Mouse (Mus musculus): ENCODE measurements around the gene Mpped2. TPM values are rescaled to one million over a fixed set of nuclear protein-coding genes. Genes with fewer than 3 reads are reported as not detected.

Gene Mpped2
- total RNA-seq, 2 experiments from 2014 or later = 31.2 to 36.5 TPM

DNA sequence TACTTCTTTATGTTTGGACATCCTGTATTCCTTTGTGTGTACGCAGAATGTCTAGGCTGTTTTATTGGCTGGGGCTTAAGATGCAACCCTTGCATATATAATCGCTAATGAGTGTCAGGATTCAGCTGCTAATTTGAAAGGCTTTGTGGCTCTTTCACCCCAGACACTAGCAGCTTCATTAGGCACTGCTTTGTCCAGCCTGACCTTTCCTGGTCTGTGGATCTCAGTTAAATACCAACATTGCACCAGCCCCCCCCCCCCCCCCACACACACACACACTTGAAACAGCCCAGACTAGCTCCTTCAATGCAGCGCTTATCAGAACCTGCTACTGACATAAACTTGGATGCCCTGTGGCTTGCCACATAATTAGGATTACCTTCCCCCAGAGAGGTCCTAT, 104.8 kb downstream of the Mpped2 start:
- no peak for DNase-seq

DNA sequence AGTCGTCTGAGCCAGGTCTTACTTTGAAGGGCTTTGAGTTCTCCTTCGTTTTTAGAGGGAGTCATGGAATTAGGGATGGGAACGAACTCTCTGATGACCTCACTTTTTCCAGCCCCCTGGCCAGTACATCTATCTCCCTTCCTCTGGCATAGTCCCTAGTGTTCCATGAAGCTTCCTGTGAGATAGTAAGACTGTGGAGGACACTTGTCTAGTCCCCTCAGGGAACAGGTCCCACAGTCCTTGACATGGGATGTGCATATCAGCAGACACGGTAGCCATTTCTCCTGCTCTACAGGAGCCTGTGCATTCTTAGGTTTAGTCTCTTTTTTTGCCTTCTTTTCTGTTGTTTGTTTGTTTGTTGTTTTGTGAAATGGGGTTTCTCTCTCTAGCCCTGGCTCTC, 105.8 kb downstream of the Mpped2 start:
- DNase-seq = no peak

DNA sequence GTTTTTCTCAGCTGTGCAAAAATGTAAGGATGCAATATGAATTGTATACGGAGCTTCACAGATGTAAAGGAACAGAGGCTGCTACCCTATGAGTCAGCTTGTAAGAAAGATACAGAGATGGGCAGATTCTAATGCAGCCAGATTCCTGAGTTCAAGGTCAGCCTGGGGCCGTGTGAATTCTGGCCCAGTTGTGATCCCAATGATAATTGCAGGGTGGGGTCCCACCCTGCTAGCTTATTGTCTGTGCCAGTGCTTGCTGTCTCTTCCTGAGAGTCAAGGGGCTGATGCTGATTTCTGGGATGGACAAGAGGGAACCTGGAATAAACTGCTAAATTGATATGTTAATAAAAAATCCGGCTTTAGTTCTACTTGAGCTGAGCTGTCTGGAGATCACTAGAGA, 122.8 kb downstream of the Mpped2 start:
- DNase-seq = no peak

DNA sequence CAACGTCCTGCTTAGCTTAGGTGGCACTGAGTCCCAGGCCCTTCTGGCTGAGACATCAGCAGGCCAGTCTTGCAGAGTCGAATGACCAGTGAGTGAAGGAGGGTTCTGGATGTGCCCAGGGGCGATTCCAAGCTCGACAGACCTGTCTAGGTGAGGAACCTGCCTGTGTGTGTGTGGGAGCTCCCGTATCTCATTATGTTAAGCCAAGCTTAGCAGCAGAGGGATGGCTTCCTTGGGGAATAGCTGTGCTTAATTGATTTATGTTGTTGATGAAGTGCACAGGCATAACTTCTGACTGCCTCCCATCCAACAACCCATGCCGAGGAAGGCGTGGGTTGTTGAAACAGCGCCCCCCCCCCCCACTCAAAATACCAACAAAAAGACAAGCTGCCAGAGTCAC, 128.2 kb downstream of the Mpped2 start:
- no peak for DNase-seq

DNA sequence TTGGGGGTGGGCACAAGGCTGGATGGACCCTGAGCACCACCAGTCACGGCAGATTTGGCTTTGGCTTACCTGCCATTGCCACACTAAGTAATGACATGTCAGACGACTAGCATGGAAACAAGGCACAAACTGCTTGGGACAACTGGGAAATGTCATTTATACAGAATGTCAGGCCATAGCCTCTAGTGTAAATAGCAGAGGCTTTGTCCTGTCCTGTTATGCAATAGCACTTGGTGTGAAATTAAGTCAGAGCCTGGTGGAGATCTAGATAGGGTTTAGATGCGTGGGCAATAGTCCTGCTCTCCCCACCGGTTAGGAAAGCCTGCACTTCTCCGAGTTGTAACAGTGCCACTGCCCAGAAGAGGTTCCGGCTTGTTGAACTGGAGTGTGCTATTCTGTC, 128.8 kb downstream of the Mpped2 start:
- no peak for DNase-seq

DNA sequence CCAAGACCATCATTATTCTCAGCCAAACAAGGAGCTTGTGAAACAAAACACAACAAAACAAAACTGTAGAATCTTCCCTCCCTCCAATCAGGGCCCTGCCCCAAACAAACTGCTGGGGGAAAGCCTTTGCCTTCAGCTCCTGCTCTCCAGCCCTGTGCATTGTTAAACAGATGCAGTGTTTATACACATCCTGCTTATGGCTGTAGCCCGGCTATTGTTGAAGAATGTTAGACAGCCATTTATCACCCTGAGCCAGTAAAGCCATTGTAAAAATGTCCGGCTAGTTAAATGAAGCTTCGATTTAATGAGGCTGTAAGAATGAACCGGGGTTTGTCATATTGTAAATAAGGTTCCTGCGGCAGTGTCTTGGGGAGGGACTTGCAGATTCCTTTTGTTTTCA, 129.5 kb downstream of the Mpped2 start:
- DNase-seq = no peak

DNA sequence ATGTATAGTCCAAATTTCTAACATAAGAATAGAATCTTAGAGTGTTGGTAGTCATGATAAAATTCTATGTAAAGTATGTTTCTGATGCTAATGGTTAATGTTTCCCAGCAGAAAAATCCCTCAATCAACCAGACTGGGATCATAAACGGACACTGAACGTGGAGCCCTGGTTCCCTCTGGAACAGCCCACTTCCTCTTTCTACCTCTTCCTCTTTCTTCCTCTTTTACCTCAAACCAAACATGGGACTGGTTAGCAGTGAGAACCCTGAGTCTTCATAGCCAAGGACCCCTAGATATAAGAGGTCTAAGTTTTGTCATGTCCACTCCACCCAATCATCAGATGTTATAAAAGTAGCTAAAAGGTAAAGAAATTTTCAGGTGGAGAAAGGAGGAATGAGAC, 132.4 kb downstream of the Mpped2 start:
- DNase-seq = no peak

DNA sequence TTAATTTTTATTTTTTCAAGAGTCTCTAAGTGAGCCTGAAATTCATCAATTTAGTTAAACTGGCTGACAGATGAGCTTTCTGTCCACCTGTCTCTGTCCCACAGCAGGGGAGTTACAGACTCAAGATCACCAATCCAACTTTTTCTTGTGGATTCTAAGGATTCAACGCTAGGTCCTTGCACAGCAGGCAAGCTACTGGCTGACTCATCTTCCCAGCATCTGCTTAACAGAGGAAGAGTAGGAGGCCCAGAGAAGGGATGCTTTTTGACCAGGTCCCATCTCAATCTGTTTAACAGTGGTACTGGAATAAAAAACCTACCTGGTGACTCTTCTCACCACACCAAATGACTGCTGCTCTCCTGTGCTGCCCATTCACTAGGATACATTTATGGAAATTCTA, 133.0 kb downstream of the Mpped2 start:
- DNase-seq = no peak

DNA sequence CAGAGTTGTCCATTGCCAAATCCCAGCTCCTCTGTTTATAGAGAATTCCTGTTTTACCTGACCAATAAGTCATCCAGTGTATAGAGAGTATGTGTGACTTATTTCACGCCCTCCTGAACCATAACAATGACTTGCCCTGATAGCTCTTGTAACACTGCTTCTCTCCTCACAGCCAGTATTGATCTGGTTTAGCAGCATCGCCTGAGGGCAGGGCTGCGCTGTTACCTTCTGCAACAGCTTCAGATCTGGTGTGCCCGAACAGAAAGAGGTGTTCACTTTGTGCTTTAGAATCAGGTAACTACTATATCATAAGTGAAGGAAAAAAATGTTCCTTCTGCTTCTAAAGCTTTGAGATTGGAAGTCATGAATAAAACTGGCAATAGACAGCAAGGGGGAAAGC, 133.7 kb downstream of the Mpped2 start:
- DNase-seq = no peak

DNA sequence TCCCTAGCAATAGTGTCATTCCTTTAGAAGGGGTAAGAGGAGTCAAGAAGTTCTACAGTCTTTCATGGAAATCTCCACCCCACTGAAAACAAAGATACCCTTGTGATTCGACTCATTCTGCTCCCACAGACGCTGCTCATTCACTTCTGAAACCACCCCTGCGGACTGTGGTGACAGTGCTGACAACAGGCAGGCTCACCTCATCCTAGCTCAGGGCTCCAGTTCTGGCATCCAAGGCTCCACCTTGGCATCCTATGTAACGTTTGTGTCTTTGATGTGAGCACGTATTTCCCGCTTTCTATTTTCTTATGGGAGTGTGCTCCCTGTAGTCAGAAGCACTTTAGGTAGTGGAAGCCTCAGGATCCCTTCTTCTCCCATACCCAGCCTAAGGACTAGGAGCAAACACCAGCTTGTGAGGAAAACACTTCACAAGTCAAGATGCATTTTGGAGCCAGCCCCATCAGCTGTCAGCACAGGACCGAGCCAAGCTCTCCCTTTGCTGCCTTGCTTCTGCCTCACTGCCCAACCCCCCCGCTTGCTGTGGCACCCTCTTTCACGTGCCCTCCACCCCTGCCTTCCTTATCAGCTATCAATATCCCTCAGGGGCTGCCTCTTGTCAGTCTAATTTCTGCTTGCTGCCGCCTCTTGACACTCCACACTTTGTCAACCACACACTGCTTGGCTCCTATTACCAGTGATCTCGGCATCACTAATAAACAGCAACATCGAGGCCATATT, 135.7 kb downstream of the Mpped2 start:
- DNase-seq = no peak

DNA sequence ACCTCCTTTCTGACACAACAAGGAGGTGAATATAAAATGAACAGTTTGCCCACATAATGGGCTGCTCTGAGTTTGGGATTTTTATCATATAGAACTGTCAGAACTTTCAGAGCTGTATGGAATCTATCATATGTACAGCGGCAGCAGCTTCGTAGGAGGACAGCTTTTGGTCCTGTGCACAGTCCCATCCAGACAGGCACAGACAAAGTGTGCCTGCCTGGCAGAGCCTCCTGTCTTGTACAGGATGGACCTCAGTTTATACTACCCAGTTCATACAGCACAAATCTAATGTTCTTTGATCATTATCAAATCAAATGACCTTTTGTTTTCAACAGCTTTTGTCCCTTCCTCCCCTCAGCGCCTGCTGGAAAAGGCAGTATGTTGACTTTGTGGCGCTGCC, 136.4 kb downstream of the Mpped2 start:
- DNase-seq = no peak

DNA sequence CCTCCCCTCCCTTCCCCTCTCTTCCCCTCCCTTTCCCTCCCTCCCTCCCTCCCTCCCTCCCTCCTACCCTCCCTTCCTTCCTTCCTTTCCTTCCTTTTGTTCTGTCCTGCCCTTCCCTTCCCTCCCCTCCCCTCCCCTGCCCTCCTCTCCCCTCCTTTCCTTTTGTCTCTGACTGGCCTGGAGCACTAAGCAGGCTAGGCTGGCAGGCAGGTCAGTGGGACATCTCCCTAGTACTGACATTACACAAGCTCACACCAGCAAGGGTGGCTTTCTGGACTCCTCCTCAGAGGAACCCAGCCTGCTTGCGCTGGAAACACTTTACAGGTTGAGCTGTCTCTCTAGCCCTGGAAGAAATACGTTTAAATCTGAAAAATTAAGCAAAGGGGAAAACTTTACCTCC, 139.5 kb downstream of the Mpped2 start:
- no peak for DNase-seq

DNA sequence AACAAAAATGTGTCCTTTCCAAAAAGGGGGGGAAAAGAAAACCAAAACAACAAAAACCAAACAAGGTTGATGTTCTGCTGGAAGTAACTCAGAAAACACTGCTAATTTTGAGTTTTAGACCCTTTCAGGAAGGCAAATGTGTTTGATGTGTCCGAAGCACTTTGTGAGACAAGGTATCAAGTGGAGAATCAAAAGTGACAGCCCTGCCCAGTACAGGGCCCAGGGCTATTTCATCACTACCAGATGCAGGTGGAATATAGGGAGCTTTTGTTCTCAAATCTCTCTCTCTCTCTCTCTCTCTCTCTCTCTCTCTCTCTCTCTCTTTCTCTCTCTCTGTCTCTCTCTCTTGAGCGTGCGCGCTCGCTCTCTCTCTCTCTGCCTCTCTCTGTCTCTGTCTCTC, 140.1 kb downstream of the Mpped2 start:
- DNase-seq = no peak

DNA sequence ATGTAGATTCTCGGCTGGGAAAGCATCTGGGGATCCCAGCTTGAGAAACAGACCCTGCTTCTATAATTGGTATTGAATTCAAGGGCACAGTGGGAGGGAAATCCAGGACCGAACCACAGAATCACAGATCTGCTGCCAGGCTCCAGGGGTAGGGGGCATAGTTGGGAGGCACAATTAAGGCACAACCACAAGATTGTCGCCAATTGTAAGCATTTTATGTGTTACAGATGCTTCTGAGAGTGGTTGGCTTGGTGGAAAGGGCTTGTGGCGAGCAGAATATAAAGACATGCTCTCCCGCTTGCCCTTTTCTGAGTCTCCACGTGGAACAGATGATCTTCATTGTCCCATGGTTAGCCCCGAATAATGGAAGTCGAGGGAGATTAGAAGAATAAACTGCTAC, 142.3 kb downstream of the Mpped2 start:
- no peak for DNase-seq

DNA sequence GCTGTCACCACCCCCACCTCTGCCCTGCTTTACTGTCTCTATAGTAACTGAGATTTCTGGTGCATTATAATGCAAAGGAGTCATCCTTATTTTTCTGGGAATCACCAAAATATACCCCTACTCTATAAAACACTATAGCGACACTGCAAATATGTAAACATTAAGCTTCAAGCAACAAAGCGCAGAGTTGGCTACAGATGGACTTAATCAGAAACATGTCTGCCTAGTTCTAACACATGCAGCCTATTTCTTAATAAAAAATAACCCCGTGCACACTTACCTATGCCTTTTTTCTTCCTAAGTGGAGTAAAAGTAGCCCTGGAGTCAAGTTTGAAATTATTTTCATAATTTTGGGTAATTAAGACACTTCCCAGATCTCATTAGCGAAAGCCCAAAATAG, 144.2 kb downstream of the Mpped2 start:
- DNase-seq = no peak

DNA sequence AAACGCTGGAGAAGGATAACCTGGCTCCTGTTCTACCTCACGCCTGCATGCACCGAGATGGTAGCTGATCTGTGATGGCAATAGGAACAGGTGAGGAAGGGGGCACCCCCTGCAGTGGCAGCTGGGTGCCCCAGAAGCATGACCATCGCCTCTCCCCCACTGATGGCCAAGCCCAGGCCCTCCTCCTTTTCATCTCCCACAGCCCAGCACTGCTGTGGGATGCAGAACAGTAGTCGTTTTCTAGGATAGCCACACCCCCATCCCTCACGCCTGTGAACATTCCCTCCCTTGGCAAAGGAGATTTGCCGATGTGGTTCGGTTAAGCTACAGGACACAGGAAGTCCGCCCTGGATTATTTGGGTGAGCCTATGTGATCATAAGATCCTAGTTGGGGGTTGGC, 151.1 kb downstream of the Mpped2 start:
- no peak for DNase-seq

DNA sequence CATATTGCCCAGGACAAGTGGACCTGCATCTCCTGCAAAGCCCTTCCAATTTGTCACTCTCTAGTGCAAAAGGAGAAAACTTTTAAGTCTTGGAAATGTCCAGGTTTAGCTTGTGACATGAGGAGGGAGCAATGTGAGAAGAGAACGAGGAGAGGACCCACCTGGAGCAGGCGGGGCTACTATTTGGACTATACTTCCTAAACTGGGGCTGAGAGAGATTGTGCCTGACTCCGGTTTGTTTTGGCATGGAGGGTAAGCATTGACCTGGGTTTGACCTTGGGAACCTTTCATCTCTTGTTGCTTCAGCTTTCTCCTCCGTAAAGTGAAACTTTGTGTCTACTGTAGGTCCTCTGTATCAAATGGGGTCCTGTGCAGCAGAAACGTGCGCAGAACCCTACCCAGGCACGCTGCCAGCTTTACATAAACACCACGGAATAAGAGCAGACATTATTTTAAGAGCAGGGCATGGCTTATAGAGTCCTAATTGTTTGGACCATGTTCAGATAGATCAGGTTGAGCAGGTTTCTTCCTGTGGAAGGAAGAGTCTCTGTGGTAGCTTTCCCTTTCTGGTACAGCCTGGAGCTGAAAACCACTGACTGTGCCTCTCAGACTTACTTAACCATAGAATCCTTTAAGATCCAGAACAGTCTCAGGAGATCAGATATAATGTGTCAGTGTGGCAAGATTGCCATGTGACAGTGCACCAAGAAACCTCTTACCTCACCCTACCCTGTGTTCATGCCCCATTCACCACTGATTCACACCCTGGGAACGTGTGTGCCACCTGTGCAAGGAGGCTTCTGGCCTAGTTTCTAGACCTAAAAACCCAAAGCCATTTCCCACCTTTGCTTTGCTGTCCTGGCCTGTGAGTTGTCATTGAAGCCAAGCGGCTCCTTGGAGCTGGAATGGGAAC, 152.0 kb downstream of the Mpped2 start:
- DNase-seq = no peak

DNA sequence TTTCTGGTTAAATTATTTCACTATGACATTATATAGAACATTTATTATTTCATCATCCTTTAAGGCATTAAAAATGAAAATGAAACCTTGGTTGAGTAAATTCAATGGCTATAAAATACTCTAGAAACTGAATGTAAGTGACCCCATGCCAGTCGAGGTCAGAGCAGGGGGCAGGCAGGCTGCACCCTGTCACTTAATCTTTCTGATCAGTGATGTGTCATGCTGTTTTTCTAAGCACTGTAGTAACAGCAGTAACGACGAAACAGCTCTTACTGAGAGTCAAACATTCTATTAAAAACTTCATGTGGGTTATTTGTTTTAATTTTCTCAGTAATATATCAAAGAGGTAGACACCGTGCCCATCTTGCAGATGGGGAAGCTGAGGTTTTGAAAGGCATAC, 153.4 kb downstream of the Mpped2 start:
- no peak for DNase-seq

DNA sequence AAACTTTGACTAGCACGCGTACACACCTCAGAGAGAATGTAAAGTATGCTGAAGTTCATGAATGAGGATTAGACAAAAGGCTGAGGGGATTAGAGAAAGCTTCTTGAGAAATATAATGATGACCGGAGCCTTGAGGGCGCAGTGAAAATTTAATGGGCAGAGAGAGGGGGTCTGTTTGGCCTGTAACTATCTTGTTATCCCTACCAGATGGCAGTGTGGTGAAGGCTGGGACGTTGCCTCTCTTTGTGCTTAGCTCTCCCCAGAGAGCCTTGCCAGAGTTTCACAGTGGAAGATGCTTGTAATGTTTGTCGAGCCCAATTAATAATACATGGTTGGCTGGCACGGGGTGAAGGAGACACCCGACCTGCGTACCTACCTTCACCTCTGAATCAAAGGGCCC, 156.3 kb downstream of the Mpped2 start:
- no peak for DNase-seq

DNA sequence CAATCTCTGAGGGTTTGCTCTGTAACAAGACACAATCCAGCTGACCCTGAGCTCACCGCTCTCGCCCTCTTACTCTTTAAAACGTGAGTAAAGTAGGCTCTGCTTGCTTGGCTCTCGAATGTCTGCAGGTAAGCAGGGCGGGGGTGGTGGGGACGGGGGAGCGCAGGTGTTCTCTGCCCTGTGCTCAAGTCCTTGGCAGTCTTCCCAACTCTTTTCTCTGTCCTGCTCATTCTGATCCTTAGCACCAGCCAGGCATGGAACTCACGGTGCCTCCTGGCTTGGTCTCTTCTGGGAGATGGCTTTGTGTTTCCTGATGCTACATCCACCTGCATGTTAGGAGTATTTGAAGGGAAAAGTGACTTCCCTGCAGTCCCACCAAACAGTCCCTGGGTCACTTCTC, 158.4 kb downstream of the Mpped2 start:
- DNase-seq = no peak

DNA sequence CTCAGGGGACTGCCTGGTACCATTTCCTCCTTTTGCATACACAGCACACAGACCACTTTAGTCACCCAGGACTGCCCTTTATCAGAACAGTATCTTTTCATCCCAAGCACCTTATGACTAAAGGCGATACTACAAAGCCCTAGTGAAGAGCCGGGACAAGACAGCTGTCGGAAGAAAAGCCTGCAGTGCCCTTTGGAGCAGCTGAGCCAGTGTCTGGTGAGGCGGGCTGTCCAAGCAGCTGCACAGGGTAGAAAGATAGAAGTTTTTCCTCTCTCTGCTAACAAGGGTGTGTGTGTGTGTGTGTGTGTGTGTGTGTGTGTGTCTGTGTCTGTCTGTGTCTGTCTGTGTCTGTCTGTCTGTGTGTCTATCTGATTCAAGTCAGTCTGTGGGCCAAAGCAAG, 161.1 kb downstream of the Mpped2 start:
- DNase-seq = no peak

DNA sequence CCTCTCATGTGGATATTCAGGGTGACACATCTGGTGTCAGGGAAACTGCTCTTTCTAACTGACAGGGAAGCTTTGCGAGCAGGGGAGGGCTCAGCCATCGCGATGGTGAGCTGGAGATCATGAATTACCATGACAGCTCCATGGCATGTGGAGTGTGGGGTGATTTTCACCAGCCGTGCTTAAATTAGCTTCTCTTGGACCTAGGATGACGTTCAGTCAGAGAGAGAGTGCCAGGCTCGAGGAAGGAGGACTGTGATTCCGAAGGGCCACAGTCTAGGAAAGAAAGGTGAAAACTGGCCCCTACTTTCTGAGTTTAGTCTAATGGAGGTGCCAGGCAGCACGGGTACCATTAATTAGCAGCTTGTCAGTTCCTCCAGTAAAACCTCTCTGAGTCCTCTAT, 161.7 kb downstream of the Mpped2 start:
- no peak for DNase-seq

DNA sequence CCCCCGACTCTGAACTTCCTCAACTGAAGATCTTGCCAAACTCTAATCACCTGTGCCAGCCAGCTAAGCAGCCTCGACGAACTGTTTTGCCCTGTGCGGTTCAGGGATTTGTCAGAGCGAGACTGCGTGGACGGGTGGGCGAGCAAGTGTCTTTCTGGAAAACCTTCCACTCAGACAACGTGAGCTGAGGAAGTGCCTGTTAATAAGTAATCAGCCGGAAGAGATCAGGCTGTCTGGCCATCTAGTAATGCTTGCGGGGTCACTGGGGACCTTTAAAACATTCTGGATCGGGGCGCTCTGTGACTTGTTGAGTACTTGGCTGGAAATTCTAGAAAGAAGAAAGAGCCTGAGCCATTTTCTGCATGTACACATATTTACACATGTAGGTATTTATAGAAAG, 162.1 kb downstream of the Mpped2 start:
- no peak for DNase-seq
